Mouse (Mus musculus) right cerebral cortex, postnatal 4 days (tissue): ENCODE data around the gene Tnnc1.

Source experiments
- DNase-seq: peaks from one replicate; pipeline ENCODE4 v3.0.0-alpha.2; 2022

Tnnc1 gene

DNA sequence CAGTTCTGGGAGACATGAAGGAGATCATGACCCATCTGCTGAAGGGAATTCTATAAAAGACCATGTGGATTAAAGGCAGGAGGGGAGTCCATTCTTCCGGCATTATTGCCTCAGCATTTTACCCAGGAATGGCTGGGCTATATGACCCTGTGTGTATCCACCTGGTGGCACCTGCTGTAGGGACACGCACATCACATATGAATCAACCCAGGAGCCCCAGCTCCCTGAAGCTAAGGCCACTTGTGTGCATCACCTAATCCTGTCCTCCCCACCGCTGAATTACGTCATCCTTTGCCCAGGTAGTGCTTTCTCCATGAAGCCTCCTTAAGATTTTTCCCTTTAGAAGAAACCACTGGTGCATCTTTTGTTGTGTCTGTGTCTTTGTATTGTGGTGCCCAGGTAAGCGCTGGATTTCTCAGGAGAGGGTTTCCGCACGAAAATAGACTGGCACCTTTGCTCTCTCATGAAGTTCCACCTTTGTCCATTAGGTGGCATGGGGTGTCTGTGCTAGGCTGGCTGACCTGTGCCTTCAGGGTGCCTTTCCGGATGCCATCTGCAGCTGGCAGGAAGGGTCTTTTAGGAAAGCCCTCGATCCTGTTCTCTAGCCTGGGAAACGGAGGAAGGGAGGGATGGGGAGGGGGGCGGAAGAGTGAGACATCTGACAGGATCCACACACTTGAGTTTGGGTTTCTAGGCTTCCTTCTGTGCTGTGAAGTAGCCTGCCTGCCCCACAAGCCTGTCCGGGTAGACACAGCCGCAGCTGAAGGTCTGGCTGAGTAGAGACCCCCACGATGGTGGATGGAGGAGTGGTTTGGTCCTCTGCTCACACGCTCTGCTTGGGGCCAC lies 7.3 kb downstream of the Tnnc1 start:
- peak; percentile 45 for DNase-seq

- no peak for DNase-seq
Measured at GRCm38 (mm10) chr14:31216846-31217245, 8.7 kb downstream of the Tnnc1 start, which contains the start of gene Nisch. Nisch (minus strand) TSS chr14:31216946.

DNA sequence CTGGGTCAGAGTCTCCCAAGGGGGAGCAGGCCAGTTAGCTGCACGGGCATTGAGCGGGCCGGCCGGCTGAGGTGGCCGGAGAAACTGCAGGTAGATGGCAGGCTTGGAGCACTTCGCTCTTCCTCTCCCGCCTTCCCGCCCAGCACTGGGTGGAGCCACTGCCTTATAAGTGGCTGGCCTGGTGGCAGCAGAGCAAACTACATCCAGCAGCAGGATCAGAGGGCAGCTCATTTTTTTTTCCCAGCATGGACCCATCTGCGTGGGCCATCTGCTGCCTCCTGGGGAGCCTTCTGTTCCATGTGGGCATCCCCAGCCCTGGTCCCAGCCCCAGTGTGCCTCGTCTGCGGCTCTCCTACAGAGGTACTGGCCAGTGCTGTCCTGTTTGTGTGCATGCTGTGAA lies 9.6 kb downstream of the Tnnc1 start, which contains the start of gene Sema3g:
TSS of gene Sema3g (plus strand) at position 195 of the 400 bp plus-strand sequence.
- no peak for DNase-seq

- peak; percentile 56 for DNase-seq
Measured at GRCm38 (mm10) chr14:31226978-31227377, 18.9 kb downstream of the Tnnc1 start.

DNA sequence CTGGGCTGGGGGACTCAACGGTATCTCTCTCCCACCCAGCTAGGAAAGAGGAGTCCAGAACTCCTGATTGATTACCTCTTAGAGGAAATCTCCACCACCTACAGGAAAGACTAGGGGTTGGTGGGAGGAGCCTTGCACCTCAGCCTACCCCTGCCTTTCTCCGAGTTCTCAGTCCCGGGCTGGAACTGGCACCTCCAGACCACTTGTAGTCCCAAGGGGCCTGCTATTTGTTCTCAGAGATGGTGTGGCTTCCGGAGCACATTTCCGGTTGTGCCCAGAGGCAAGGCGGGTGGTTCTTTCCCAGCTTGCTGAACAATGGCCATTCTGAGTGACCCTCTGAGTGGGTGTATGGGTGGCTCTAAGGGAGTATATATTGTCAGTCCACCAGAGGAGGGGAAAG lies 20.1 kb downstream of the Tnnc1 start:
- no peak for DNase-seq

GRCm38 (mm10) chr14:31230442-31230841 lies 22.3 kb downstream of the Tnnc1 start:
- no peak for DNase-seq

DNA sequence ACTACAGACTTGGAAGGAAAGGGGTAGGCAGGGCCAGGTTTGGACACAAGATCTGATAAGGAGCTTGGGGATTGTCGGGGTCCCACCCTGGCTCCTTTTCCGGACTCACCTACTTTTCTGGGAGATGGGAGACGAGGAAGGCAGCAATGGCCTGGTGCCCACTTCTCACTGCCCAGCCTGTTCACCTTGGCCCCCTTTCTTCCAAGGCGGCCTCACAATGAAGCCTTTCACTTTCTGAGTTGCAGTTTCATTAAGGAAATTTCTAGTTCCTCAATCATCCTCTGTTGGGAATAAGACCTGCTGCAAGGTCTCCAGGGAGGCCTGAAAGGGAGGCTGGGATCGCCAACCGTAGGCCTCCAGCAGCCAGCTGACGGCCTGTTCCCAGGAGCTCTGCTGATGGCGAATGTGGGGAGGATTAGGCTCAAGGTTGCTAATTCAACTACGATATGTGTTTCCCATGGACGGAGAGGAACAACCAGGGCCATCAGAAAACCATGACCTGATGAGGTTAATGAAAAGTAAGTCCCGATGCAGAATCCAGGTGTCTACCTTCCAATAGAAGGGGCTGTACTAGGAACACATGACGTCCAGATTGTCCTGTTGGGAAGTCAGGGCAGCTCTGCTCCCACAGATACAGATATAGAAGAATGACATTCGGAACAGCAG lies 24.4 kb downstream of the Tnnc1 start:
- DNase-seq, result no peak

- DNase-seq, result no peak
Measured at GRCm38 (mm10) chr14:31233070-31233995, 25.2 kb downstream of the Tnnc1 start.

DNA sequence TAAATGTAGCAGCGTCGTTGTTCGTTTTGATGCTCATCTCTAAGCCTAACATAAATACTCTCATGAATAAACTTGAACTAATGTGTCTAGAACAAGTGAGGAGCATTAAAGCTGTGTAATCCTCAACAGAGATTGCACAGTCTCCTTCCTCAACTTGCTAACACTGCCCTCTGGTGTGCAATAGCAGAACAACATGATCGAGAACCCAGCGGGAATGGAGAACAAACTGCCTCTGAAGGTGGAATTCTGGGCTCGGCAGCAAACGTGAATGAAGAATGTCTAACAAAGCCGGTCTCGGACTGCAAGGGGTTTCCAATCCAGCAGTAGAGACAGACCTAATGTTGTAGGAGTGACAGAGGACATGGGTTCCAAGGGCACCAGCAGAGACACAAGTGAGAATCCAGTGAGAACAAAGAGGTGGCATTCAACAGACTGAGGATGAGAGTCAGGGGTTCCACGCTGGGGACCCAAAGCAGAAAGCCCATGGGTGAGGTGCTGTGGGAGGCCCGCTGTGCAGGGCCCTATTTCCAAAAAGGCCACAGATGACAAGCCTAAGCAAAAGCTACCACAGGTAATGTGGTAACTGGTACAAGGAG lies 26.0 kb downstream of the Tnnc1 start:
- DNase-seq, result peak; percentile 85

DNA sequence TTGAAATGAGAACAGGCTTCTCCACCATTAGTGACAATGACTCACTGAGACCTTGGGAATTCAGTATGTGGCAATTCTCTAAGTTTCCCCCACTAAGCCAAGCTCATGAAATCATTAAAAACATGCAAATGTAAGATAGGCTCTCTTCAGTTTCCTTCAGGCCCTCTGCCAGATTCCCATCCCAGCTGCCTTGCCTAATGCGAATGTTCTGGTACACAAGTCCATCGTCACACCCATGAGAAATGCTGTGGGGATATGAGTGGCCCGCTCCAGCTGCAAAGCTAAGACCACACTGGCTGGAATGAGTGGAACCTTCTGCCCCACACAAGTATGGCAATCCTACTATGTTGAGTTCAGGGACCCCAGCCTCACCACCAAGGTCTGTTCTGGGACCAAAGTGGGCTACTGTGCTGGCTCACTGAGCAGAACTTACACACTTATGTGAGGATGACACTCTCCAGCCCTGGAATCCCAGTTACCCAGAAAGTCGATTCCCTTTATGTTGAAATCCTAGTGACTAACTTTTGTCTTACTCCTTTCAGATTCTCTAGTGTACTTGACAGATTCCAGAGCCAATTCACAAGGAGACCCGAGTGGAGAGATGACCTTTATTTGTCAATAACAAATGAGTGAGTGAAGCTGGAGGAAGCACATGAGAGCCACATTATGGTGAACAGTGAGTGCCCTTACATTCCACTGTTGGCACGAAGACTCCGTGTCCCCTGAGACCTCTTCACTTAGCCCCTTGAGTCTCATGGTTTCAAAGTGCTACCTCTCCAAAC lies 29.2 kb downstream of the Tnnc1 start:
- no peak for DNase-seq

GRCm38 (mm10) chr14:31240528-31240927 lies 32.4 kb downstream of the Tnnc1 start:
- no peak for DNase-seq

- no peak for DNase-seq
Measured at GRCm38 (mm10) chr14:31244777-31245176, 36.7 kb downstream of the Tnnc1 start.

- no peak for DNase-seq
Measured at GRCm38 (mm10) chr14:31245946-31246345, 37.8 kb downstream of the Tnnc1 start.

DNA sequence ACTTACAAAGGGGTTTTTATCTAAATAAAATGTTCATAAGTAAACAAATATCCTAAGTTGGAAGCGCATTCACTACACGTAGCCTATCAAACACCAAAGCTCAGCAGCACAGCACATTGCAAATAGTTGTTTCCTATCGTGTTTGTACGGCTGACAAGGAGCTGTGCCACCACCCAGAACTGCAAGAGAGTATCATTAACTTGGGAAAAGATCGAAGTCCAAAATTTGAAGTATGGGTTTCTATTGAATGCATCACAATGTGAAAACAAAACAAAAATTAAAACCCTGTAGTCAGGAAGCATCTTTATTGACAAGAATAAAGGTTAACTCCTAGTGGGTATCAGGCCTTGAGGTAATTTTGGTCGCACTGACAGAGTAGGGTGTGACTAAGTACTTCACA lies 40.3 kb downstream of the Tnnc1 start:
- no peak for DNase-seq

- no peak for DNase-seq
Measured at GRCm38 (mm10) chr14:31250222-31251083, 42.3 kb downstream of the Tnnc1 start.

- DNase-seq, result peak; percentile 97
Measured at GRCm38 (mm10) chr14:31251084-31251604, 43.0 kb downstream of the Tnnc1 start, which contains the start of the genes Phf7 and Bap1. Phf7 (minus strand) TSS chr14:31251317. Bap1 (plus strand) TSS chr14:31251450.

DNA sequence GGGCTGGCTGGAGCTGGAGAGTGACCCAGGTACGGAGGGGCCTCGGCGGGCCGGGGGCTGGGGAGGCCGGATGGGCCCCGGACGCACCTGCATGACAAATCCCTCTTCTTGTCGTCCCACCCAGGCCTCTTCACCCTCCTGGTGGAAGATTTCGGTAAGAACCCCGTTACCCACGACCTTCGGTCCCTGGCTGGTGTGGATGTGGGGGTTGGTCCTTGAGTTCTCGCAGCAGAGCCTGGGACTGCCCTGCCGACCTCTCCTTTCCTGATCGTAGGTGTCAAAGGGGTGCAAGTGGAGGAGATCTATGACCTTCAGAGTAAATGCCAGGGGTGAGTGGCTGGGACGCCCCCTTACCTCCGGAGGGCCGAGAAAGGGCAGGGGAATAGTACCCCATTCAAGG lies 43.5 kb downstream of the Tnnc1 start:
- DNase-seq, result no peak

GRCm38 (mm10) chr14:31252091-31252490 lies 44.0 kb downstream of the Tnnc1 start:
- no peak for DNase-seq

GRCm38 (mm10) chr14:31258476-31259050 lies 50.5 kb downstream of the Tnnc1 start:
- no peak for DNase-seq

DNA sequence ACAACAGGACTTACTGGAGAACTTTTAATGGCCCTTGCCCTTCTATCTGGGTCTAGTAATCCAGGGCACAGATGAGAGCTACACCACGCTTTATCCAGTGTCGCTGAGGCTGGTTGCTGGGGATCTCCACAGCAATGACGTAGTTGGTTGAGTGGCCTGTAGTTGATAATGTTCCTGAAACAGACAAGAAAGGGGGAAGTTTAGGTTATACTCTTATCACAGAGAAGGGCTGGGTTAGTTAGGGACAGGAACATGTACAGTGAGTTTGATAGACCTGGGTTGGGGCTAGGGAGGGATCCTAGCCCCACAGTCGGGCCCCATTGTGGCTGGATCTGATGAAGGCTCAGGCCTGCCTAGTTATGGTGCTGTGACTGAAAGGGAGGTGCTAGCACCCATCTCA lies 52.3 kb downstream of the Tnnc1 start:
- DNase-seq, result no peak
